Mouse (Mus musculus): ENCODE measurements around the gene Hmga1b. TPM values are rescaled to one million over a fixed set of nuclear protein-coding genes. Genes with fewer than 3 reads are reported as not detected.
"Not testable (repeated sequence)": the region's sequence is repeated elsewhere in the genome, so short reads cannot be mapped to it uniquely, and the experiment has no call there.

Gene Hmga1b
- polyA plus RNA-seq, 1 experiment from 2014 or later, result 5.9 TPM

DNA sequence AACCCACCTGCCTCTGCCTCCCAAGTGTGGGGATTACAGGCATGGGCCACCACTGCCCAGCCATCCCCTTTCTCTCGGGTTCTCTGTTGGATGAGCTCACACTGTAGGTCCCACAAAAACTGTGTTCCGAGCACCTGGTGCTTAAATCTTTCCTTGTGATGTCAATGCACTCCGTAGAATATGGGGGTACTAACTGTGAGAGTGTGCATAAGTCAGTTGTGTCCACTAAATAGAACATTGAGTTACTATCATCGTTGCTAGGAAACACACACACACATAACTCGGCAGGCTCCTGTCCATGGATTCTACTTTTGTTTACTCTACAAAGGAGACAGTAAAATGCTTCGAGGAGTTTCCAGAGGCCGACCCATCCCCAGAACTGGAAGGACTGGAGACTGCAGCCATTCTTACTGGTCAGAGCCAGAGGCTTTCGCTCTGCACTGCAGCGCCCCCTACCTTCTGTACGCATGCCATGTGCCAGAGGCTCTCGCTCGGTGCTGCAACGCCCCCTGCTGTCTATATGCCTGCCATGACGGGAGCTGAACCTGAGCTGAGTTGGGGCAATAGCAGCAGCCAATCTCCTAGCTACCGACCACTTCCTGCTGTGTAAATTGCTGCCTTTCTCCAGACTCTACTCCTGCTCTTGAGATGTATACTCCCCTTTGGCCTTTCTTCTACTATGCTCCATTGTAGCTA lies 13.3 kb downstream of the Hmga1b start:
- Histone ChIP-seq H3K4me3 (ENCODE audit: low read length) (no peak overlapping the region), H3K4me2 (ENCODE audit: low read depth, low read length) (no peak overlapping the region), H3K36me3 (ENCODE audit: control insufficient read depth, insufficient read depth, low read length) (no peaks in the 10 kb centered on the region), H3K9ac (ENCODE audit: low read depth, low read length) (no peak overlapping the region), H3K4me1 (ENCODE audit: control insufficient read depth, insufficient read depth, low read length) (0 out of 2 replicates have a peak, but pooled peaks cover 3% of the 10 kb centered on the region), H3K9me3 (ENCODE audit: control insufficient read depth, low read length) (no peaks in the 10 kb centered on the region), H3K27me3 (replicated peaks; ENCODE audit: control insufficient read depth, insufficient read depth, low read length) (no peaks in the 10 kb centered on the region), H3K27ac (ENCODE audit: low read length) (no peak overlapping the region)
- peak; percentile 87 for ATAC-seq
- 23% methylated on average over 15 of the region's 15 CpGs for WGBS

DNA sequence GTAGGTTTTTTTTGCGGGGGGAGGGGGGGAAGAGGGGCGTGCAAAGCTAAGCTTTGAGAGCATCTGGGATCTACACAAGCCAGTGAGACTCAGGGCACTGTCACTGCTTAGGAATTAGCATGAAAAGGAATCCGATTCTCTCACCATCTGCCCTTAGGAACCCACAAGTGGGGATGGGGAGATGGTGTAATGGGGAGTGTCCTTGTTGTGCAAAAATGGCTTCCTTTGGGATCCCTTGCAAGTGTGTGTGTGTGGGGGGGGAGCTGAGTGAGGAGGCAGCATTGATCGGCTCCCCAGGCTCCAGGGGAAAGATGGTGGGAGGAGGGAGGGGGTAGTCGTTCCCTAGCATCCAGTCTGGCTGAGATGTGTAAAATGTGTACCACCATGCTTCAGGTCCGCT lies 14.5 kb downstream of the Hmga1b start:
- Histone ChIP-seq H3K4me3 (ENCODE audit: low read length) (no peak overlapping the region), H3K27ac (ENCODE audit: low read length) (no peak overlapping the region), H3K4me1 (ENCODE audit: control insufficient read depth, insufficient read depth, low read length) (0 out of 2 replicates have a peak, but pooled peaks cover 3% of the 10 kb centered on the region), H3K27me3 (replicated peaks; ENCODE audit: control insufficient read depth, insufficient read depth, low read length) (no peaks in the 10 kb centered on the region), H3K9ac (ENCODE audit: low read depth, low read length) (no peak overlapping the region), H3K9me3 (ENCODE audit: control insufficient read depth, low read length) (no peaks in the 10 kb centered on the region), H3K36me3 (ENCODE audit: control insufficient read depth, insufficient read depth, low read length) (no peaks in the 10 kb centered on the region), H3K4me2 (ENCODE audit: low read depth, low read length) (no peak overlapping the region)
- 31% methylated on average over 6 of the region's 6 CpGs for WGBS
- no peak for ATAC-seq

DNA sequence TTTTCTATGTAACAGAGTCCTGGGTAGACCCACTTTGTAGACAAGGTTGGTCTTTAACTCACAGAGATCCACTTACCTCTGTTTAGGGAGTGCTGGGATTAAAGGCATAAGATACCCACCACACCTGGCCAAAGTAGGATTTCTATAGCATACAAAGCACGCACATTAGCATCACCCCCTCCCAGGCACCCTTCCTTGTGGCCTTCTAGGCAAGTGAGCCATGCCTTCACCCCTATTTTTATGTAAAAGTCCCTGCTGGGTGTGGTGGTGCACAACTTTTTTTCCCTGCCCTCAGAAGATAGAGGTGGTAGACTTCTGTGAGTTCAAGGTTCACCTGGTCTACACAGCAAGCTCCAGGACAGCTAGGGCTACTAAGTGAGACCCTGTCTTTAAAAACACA lies 17.3 kb downstream of the Hmga1b start:
- Histone ChIP-seq H3K9me3 (ENCODE audit: control insufficient read depth, low read length) (no peaks in the 10 kb centered on the region), H3K36me3 (ENCODE audit: control insufficient read depth, insufficient read depth, low read length) (no peaks in the 10 kb centered on the region), H3K9ac (ENCODE audit: low read depth, low read length) (no peak overlapping the region), H3K4me3 (ENCODE audit: low read length) (no peak overlapping the region), H3K4me2 (ENCODE audit: low read depth, low read length) (no peak overlapping the region), H3K27me3 (replicated peaks; ENCODE audit: control insufficient read depth, insufficient read depth, low read length) (no peaks in the 10 kb centered on the region), H3K4me1 (ENCODE audit: control insufficient read depth, insufficient read depth, low read length) (peaks cover 14% of the 10 kb centered on the region), H3K27ac (ENCODE audit: low read length) (no peak overlapping the region)
- 88% methylated on average over 1 of the region's 1 CpGs for WGBS
- no peak for ATAC-seq

DNA sequence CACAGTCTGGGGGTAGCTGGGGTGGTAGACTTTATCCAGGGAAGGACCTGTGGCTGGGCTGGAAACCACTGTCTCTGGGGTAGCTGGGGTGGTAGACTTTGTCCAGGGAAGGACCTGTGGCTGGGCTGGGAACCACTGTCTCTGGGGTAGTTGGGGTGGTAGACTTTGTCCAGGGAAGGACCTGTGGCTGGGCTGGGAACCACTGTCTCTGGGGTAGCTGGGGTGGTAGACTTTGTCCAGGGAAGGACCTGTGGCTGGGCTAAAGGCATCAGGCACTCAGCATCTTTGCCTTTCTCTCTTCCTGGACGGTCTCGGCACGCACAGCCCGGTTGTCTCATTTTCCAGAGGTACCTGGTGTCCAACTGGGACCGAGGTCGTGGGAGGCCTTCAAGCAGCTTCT lies 18.8 kb downstream of the Hmga1b start:
- not testable (repeated sequence) for H3K27ac ChIP-seq (ENCODE audit: low read length); H3K4me2 ChIP-seq (ENCODE audit: low read depth, low read length); H3K9me3 ChIP-seq (ENCODE audit: control insufficient read depth, low read length); H3K9ac ChIP-seq (ENCODE audit: low read depth, low read length); H3K27me3 ChIP-seq (replicated peaks; ENCODE audit: control insufficient read depth, insufficient read depth, low read length); ATAC-seq; H3K36me3 ChIP-seq (ENCODE audit: control insufficient read depth, insufficient read depth, low read length); H3K4me3 ChIP-seq (ENCODE audit: low read length)
- H3K4me1 ChIP-seq (ENCODE audit: control insufficient read depth, insufficient read depth, low read length), result peaks cover 19% of the 10 kb centered on the region
- WGBS, result 96% methylated on average over 6 of the region's 6 CpGs

DNA sequence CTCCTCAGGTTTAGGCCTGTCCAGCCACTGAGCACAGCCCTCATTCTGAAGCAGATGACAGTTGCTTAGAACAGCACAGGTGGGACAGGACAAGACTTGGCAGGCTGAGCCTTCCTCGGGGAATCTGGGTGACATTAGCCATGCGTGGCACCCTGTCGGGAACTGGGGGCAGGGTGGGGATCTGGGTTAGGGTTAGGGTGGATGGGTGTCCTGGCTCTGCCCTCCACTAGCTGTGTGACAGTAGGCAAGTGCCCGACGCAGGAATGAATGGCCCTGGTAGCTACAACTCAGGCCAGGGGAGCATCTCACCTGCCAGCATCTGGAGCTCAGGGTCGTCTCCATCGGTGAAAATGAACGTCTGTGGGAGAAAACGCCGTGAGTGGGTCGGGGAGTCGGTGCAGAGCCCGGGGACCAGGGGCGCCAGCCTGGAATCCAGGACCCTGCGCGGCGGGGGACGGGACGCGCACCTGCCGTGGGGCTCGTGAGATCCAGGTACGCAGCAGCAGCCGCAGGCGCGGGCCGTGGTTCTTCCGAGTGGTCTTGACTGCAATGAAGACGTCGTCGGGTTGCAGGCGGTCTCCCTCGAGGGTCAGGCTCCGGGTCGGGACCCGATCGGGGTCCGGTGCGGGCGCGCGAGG lies 21.0 kb downstream of the Hmga1b start:
- WGBS, result 3% methylated on average over 42 of the region's 42 CpGs
- ATAC-seq, result peak; percentile 23

DNA sequence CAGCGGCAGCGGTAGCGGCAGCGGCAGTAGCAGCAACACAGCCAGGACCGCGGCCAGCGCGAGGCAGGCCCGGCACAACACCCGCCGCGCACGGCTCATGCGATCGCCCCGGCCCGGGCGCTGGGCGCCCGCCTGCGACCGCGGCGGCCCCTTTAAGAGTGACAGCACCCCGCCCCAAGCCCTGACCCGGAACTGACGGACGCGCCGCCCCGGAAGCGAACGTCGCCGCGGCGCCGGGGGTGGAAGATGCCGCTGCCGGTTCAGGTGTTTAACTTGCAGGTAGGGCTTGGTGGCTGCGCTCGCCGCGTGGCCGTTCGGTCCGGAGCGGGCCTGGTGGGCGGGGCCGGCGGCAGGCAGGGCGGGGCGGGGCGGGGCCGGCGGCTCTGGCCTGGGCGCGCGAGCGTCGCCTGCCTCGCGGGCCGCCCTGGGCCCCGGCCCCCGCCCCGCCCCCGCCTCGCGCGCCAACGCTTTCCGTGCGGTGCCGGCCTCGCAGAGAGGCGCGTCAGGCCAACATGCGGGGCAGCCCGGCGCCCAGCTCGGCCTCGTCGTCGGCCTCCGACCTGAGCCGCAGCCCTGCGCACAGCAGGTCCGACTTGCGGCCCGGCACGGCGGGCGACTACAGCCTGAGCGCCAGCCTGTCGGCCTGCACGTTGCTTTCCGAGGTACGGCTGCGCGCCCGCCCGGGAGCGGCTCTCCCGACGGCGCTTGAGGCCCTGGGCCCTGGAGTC lies 21.6 kb downstream of the Hmga1b start, which contains the start of the genes Rfng and Gps1:
Rfng (minus strand) TSS at position 144 of the 728 bp plus-strand sequence.
Gps1 (plus strand) TSS at position 209 of the 728 bp plus-strand sequence.
- H3K4me2 ChIP-seq (ENCODE audit: low read depth, low read length), result peak within 1 kb of the TSS; percentile 97
- H3K9me3 ChIP-seq (ENCODE audit: control insufficient read depth, low read length), result no peaks in the 10 kb centered on the region
- 0 out of 2 replicates have a peak, but pooled peaks cover 4% of the 10 kb centered on the region for H3K36me3 ChIP-seq (ENCODE audit: control insufficient read depth, insufficient read depth, low read length)
- H3K4me3 ChIP-seq (ENCODE audit: low read length), result peak within 1 kb of the TSS; percentile 97
- no peaks in the 10 kb centered on the region for H3K27me3 ChIP-seq (replicated peaks; ENCODE audit: control insufficient read depth, insufficient read depth, low read length)
- H3K27ac ChIP-seq (ENCODE audit: low read length), result peak within 1 kb of the TSS; percentile 82
- peak within 1 kb of the TSS; percentile 95 for H3K9ac ChIP-seq (ENCODE audit: low read depth, low read length)
- WGBS, result under 1% methylated on average over 96 of the region's 107 CpGs
- peaks cover 18% of the 10 kb centered on the region for H3K4me1 ChIP-seq (ENCODE audit: control insufficient read depth, insufficient read depth, low read length)
- ATAC-seq, result peak; percentile 89

More for the DNA sequence above, 21.0 kb downstream of the Hmga1b start:
- H3K27ac ChIP-seq (ENCODE audit: low read length), result peak overlapping the region; percentile 82
- H3K36me3 ChIP-seq (ENCODE audit: control insufficient read depth, insufficient read depth, low read length), result 0 out of 2 replicates have a peak, but pooled peaks cover 4% of the 10 kb centered on the region
- peak overlapping the region; percentile 96 for H3K4me2 ChIP-seq (ENCODE audit: low read depth, low read length)
- H3K4me3 ChIP-seq (ENCODE audit: low read length), result peak overlapping the region; percentile 97
- no peaks in the 10 kb centered on the region for H3K9me3 ChIP-seq (ENCODE audit: control insufficient read depth, low read length)
- H3K27me3 ChIP-seq (replicated peaks; ENCODE audit: control insufficient read depth, insufficient read depth, low read length), result no peaks in the 10 kb centered on the region
- H3K4me1 ChIP-seq (ENCODE audit: control insufficient read depth, insufficient read depth, low read length), result peaks cover 18% of the 10 kb centered on the region
- peak overlapping the region; percentile 95 for H3K9ac ChIP-seq (ENCODE audit: low read depth, low read length)

- Histone ChIP-seq H3K9me3 (ENCODE audit: control insufficient read depth, low read length) (no peaks in the 10 kb centered on the region), H3K36me3 (ENCODE audit: control insufficient read depth, insufficient read depth, low read length) (peaks cover 8% of the 10 kb centered on the region; the same call in 1 of the 2 replicates), H3K4me2 (ENCODE audit: low read depth, low read length) (peak overlapping the region; percentile 97), H3K4me1 (ENCODE audit: control insufficient read depth, insufficient read depth, low read length) (peaks cover 18% of the 10 kb centered on the region), H3K9ac (ENCODE audit: low read depth, low read length) (peak overlapping the region; percentile 95), H3K4me3 (ENCODE audit: low read length) (peak overlapping the region; percentile 97), H3K27ac (ENCODE audit: low read length) (no peak overlapping the region), H3K27me3 (replicated peaks; ENCODE audit: control insufficient read depth, insufficient read depth, low read length) (no peaks in the 10 kb centered on the region)
- ATAC-seq, result no peak
- WGBS, result 31% methylated on average over 9 of the region's 9 CpGs
Measured at GRCm38 (mm10) chr11:120785145-120785544, 22.6 kb downstream of the Hmga1b start.

- WGBS, result 92% methylated on average over 9 of the region's 10 CpGs
- H3K9ac ChIP-seq (ENCODE audit: low read depth, low read length); H3K9me3 ChIP-seq (ENCODE audit: control insufficient read depth, low read length); H3K4me2 ChIP-seq (ENCODE audit: low read depth, low read length); H3K4me1 ChIP-seq (ENCODE audit: control insufficient read depth, insufficient read depth, low read length); H3K27me3 ChIP-seq (replicated peaks; ENCODE audit: control insufficient read depth, insufficient read depth, low read length); ATAC-seq; H3K27ac ChIP-seq (ENCODE audit: low read length); H3K4me3 ChIP-seq (ENCODE audit: low read length): not testable (repeated sequence)
- peaks cover 19% of the 10 kb centered on the region for H3K36me3 ChIP-seq (ENCODE audit: control insufficient read depth, insufficient read depth, low read length)
Measured at GRCm38 (mm10) chr11:120788460-120788859, 25.9 kb downstream of the Hmga1b start.

- 91% methylated on average over 4 of the region's 4 CpGs for WGBS
- Histone ChIP-seq H3K36me3 (ENCODE audit: control insufficient read depth, insufficient read depth, low read length) (peaks cover 19% of the 10 kb centered on the region), H3K27me3 (replicated peaks; ENCODE audit: control insufficient read depth, insufficient read depth, low read length) (no peaks in the 10 kb centered on the region), H3K27ac (ENCODE audit: low read length) (no peak overlapping the region), H3K4me1 (ENCODE audit: control insufficient read depth, insufficient read depth, low read length) (peaks cover 8% of the 10 kb centered on the region), H3K4me3 (ENCODE audit: low read length) (no peak overlapping the region), H3K9ac (ENCODE audit: low read depth, low read length) (no peak overlapping the region), H3K4me2 (ENCODE audit: low read depth, low read length) (no peak overlapping the region), H3K9me3 (ENCODE audit: control insufficient read depth, low read length) (no peaks in the 10 kb centered on the region)
- no peak for ATAC-seq
Measured at GRCm38 (mm10) chr11:120789355-120789754, 26.8 kb downstream of the Hmga1b start.

Data from intestine, embryonic 16.5 days (tissue).